Mouse (Mus musculus) MEL (cell line): ENCODE measurements around the gene Tnp1. TPM values are rescaled to one million over a fixed set of nuclear protein-coding genes. Genes with fewer than 3 reads are reported as not detected.

Experiments used
- DNase-seq: peaks from one replicate; pipeline ENCODE4 v3.0.0; 2011; ENCODE audit warnings: low read depth, low spot score
- H3K27ac ChIP-seq: 2 replicates; pipeline ENCODE4 v1.5.1; 2012; ENCODE audit warnings: low read depth, mild to moderate bottlenecking, control low read depth, low read length, moderate library complexity; ENCODE audit not compliant: control insufficient read depth
- H3K27me3 ChIP-seq, 2 experiments: fragments of 150-350 bp in 1 of 2; sonication (generic) in 1 of 2; 2 replicates each; pipeline ENCODE4 v1.6.1; 2012; ENCODE audit warnings: low read length in 2 of 2, mild to moderate bottlenecking in 2 of 2, improper control_type of control experiment in 1 of 2, moderate library complexity in 1 of 2; ENCODE audit not compliant: insufficient read depth in 2 of 2, control insufficient read depth in 1 of 2
- H3K36me3 ChIP-seq, 2 experiments: 2 replicates each; pipeline ENCODE4 v1.6.1; 2012 to 2014; ENCODE audit warnings: low read length in 2 of 2, improper control_type of control experiment in 1 of 2, inconsistent platforms in 1 of 2, mild to moderate bottlenecking in 1 of 2; ENCODE audit not compliant: insufficient read depth in 2 of 2, control insufficient read depth in 1 of 2
- H3K4me1 ChIP-seq, 2 experiments: fragments of 150-350 bp in 1 of 2; sonication (generic) in 1 of 2; 2 replicates each; pipeline ENCODE4 v1.6.1; 2012; ENCODE audit warnings: low read length in 2 of 2, improper control_type of control experiment in 1 of 2, mild to moderate bottlenecking in 1 of 2; ENCODE audit not compliant: insufficient read depth in 2 of 2, control insufficient read depth in 1 of 2
- H3K4me3 ChIP-seq, 2 experiments: fragments of 150-350 bp in 1 of 2; sonication (generic) in 1 of 2; 2 replicates each; pipeline ENCODE4 v1.5.1; 2012; ENCODE audit warnings: low read depth in 2 of 2, low read length in 2 of 2, mild to moderate bottlenecking in 2 of 2, moderate library complexity in 2 of 2, control low read depth in 1 of 2, improper control_type of control experiment in 1 of 2; ENCODE audit not compliant: control insufficient read depth in 1 of 2, insufficient read depth in 1 of 2
- H3K79me2 ChIP-seq: 2 replicates; pipeline ENCODE4 v1.6.1; 2012; ENCODE audit warnings: mild to moderate bottlenecking, low read length, moderate library complexity; ENCODE audit not compliant: control insufficient read depth, poor library complexity, insufficient read depth
- H3K9ac ChIP-seq: 2 replicates; pipeline ENCODE4 v1.6.1; 2012; ENCODE audit warnings: low read depth, mild to moderate bottlenecking, control low read depth, low read length, moderate library complexity; ENCODE audit not compliant: control insufficient read depth, poor library complexity, severe bottlenecking
- H3K9me3 ChIP-seq: fragments of 150-350 bp; sonication (generic); replicated peaks from 2 replicates; pipeline ENCODE4 v1.6.1; 2012; ENCODE audit warnings: mild to moderate bottlenecking, low read length, improper control_type of control experiment, moderate library complexity; ENCODE audit not compliant: insufficient read depth
- BHLHE40 ChIP-seq: IDR thresholded peaks from 2 replicates; pipeline ENCODE4 v1.6.1; 2012; ENCODE audit warnings: low read depth, mild to moderate bottlenecking, inconsistent platforms, low read length, improper control_type of control experiment, borderline replicate concordance
- CTCF ChIP-seq, 3 experiments: IDR thresholded peaks in 2 of 3; conservative IDR thresholded peaks in 1 of 3; 2 replicates each; pipeline ENCODE4 v1.5.1; 2011 to 2012; ENCODE audit warnings: low read length in 3 of 3, low read depth in 2 of 3, mild to moderate bottlenecking in 2 of 3, improper control_type of control experiment in 1 of 3, inconsistent platforms in 1 of 3, mixed read lengths in 1 of 3, moderate library complexity in 1 of 3; ENCODE audit not compliant: control insufficient read depth in 1 of 3, insufficient read depth in 1 of 3, poor library complexity in 1 of 3, severe bottlenecking in 1 of 3
- E2F4 ChIP-seq: IDR thresholded peaks from 2 replicates; pipeline ENCODE4 v1.6.1; 2011; ENCODE audit warnings: low read depth, low read length, improper control_type of control experiment, borderline replicate concordance
- ETS1 ChIP-seq: IDR thresholded peaks from 2 replicates; pipeline ENCODE4 v1.6.1; 2012; ENCODE audit warnings: low read depth, mild to moderate bottlenecking, inconsistent platforms, low read length, improper control_type of control experiment, moderate library complexity
- GABPA ChIP-seq: IDR thresholded peaks from 2 replicates; pipeline ENCODE4 v1.6.1; 2012; ENCODE audit warnings: low read depth, mild to moderate bottlenecking, inconsistent platforms, low read length, improper control_type of control experiment, moderate library complexity
- GATA1 ChIP-seq: IDR thresholded peaks from 2 replicates; pipeline ENCODE4 v1.6.1; 2011; ENCODE audit warnings: low read depth, low read length, improper control_type of control experiment
- JUND ChIP-seq: IDR thresholded peaks from 2 replicates; pipeline ENCODE4 v1.6.1; 2011; ENCODE audit warnings: low read depth, mild to moderate bottlenecking, improper control_type of control experiment, low read length
- KAT2A ChIP-seq: conservative IDR thresholded peaks from 2 replicates; pipeline ENCODE4 v1.6.1; 2012; ENCODE audit warnings: low read depth, low read length, improper control_type of control experiment, inconsistent platforms
- MXI1 ChIP-seq: IDR thresholded peaks from 2 replicates; pipeline ENCODE4 v1.6.1; 2011; ENCODE audit warnings: mild to moderate bottlenecking, low read depth, low read length, improper control_type of control experiment
- MYB ChIP-seq: IDR thresholded peaks from 2 replicates; pipeline ENCODE4 v1.6.1; 2011; ENCODE audit warnings: mild to moderate bottlenecking, low read depth, low read length, improper control_type of control experiment
- MYC ChIP-seq: IDR thresholded peaks from 2 replicates; pipeline ENCODE4 v1.6.1; 2011; ENCODE audit warnings: low read depth, mild to moderate bottlenecking, low read length, improper control_type of control experiment, moderate library complexity
- NELFE ChIP-seq: IDR thresholded peaks from 2 replicates; pipeline ENCODE4 v1.6.1; 2011; ENCODE audit warnings: low read depth, low read length, improper control_type of control experiment
- NRF1 ChIP-seq: IDR thresholded peaks from 2 replicates; pipeline ENCODE4 v1.6.1; 2014; ENCODE audit warnings: low read depth, mild to moderate bottlenecking, inconsistent platforms, low read length, improper control_type of control experiment, moderate library complexity; ENCODE audit not compliant: poor library complexity, insufficient read depth, severe bottlenecking
- POLR2A ChIP-seq, 2 experiments: IDR thresholded peaks; 2 replicates each; pipeline ENCODE4 v1.6.1; 2011 to 2012; ENCODE audit warnings: low read length in 2 of 2, mild to moderate bottlenecking in 2 of 2, control low read depth in 1 of 2, improper control_type of control experiment in 1 of 2, low read depth in 1 of 2, moderate library complexity in 1 of 2; ENCODE audit not compliant: control insufficient read depth in 1 of 2, insufficient read depth in 1 of 2, poor library complexity in 1 of 2
- POLR2AphosphoS2 ChIP-seq: IDR thresholded peaks from 2 replicates; pipeline ENCODE4 v1.6.1; 2011; ENCODE audit warnings: low read length, improper control_type of control experiment
- POLR2AphosphoS5 ChIP-seq: IDR thresholded peaks from 2 replicates; pipeline ENCODE4 v1.6.1; 2012; ENCODE audit warnings: low read depth, borderline replicate concordance, mild to moderate bottlenecking, inconsistent platforms, low read length, moderate library complexity, mixed read lengths
- SIN3A ChIP-seq: IDR thresholded peaks from 2 replicates; pipeline ENCODE4 v1.6.1; 2012; ENCODE audit warnings: low read length, improper control_type of control experiment, inconsistent platforms
- SMC3 ChIP-seq: IDR thresholded peaks from 2 replicates; pipeline ENCODE4 v1.6.1; 2011; ENCODE audit warnings: low read depth, low read length, improper control_type of control experiment
- UBTF ChIP-seq: IDR thresholded peaks from 2 replicates; pipeline ENCODE4 v1.6.1; 2012; ENCODE audit warnings: low read depth, mild to moderate bottlenecking, inconsistent platforms, low read length, improper control_type of control experiment, moderate library complexity, borderline replicate concordance; ENCODE audit not compliant: insufficient read depth
- USF2 ChIP-seq, 2 experiments: IDR thresholded peaks; 2 replicates each; pipeline ENCODE4 v1.6.1; 2011 to 2012; ENCODE audit warnings: improper control_type of control experiment in 2 of 2, low read length in 2 of 2, borderline replicate concordance in 1 of 2, inconsistent platforms in 1 of 2, low read depth in 1 of 2, mild to moderate bottlenecking in 1 of 2; ENCODE audit not compliant: insufficient read depth in 1 of 2
- ZKSCAN1 ChIP-seq: IDR thresholded peaks from 2 replicates; pipeline ENCODE4 v1.6.1; 2012; ENCODE audit warnings: low read depth, mild to moderate bottlenecking, inconsistent platforms, low read length, improper control_type of control experiment, moderate library complexity
- polyA plus RNA-seq, 2 experiments: library from polyadenylated mRNA; stranded (reverse) in 1 of 2; unstranded in 1 of 2; fragments of >175 nt in 1 of 2; fragments of >200 nt in 1 of 2; gene quantifications; 2 replicates each; pipeline versions ENCODE4 v1.2.1 to v1.2.4; 2012; ENCODE audit warnings: low replicate concordance in 2 of 2, low read depth in 1 of 2; ENCODE audit not compliant: insufficient read length in 2 of 2, insufficient read depth in 1 of 2, missing spikeins in 1 of 2
- total RNA-seq: library from RNA; depleted of rRNA; stranded (reverse); fragments of 300-350 nt; gene quantifications from 2 replicates; pipeline ENCODE4 v1.2.3, GENCODE M21; 2012

Tnp1 gene
- total and polyA plus RNA-seq, 3 experiments = not detected

- H3K36me3 ChIP-seq = no peaks in the 10 kb centered on the region
- no peak overlapping the region for H3K4me3 ChIP-seq
- TF ChIP-seq POLR2A (IDR thresholded peaks at IDR 0.05; ENCODE audit: control insufficient read depth in 1 of 2, insufficient read depth in 1 of 2, low read depth in 1 of 2, low read length in 2 of 2, poor library complexity in 1 of 2) = no peak
- TF ChIP-seq POLR2AphosphoS2 = no peak
- no peak for TF ChIP-seq NRF1
- no peak for TF ChIP-seq SMC3
- TF ChIP-seq JUND = no peak
- no peak for TF ChIP-seq CTCF (IDR thresholded peaks at IDR 0.05 in 2 of 3, conservative IDR thresholded peaks at IDR 0.05 in 1 of 3; ENCODE audit: control insufficient read depth in 1 of 3, insufficient read depth in 1 of 3, low read depth in 2 of 3, low read length in 3 of 3, poor library complexity in 1 of 3, severe bottlenecking in 1 of 3)
- TF ChIP-seq NELFE = no peak
- no peak for TF ChIP-seq E2F4
- TF ChIP-seq UBTF = no peak
- TF ChIP-seq MXI1 = no peak
- no peak for TF ChIP-seq ZKSCAN1
- TF ChIP-seq ETS1 = no peak
- no peak for TF ChIP-seq SIN3A
- no peaks in the 10 kb centered on the region for H3K79me2 ChIP-seq
- H3K27me3 ChIP-seq = no peaks in the 10 kb centered on the region
- no peaks in the 10 kb centered on the region for H3K4me1 ChIP-seq
- DNase-seq = no peak
- no peak overlapping the region for H3K27ac ChIP-seq
- no peak overlapping the region for H3K9ac ChIP-seq
- no peaks in the 10 kb centered on the region for H3K9me3 ChIP-seq
Observed at GRCm38 (mm10) chr1:73036536-73036935, 20.8 kb upstream of the Tnp1 start.

DNA sequence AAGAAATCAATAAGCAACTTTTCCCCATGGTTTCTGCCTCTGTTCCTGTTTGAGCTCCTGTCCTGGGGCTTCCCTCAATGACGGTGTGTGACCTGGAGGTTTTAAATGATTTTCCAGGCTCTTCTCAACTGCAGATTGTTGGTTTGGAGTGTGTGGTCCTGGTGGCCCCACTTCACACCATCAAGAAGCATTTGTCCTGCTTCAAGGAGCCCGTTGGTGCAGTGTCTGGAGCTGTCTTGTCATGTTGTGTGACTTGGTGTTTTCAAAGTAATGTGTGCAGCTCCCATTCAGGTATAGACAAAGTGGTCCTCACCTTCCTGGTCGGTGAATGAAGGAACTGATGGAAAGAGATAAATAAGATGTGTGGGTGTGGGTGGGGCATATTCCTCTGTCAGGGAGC lies 20.0 kb upstream of the Tnp1 start:
- no peak for DNase-seq
- H3K9me3 ChIP-seq = no peaks in the 10 kb centered on the region
- H3K27me3 ChIP-seq = no peaks in the 10 kb centered on the region
- H3K4me3 ChIP-seq = no peak overlapping the region
- H3K79me2 ChIP-seq = no peaks in the 10 kb centered on the region
- TF ChIP-seq USF2 (IDR thresholded peaks at IDR 0.05; ENCODE audit: borderline replicate concordance in 1 of 2, insufficient read depth in 1 of 2, low read depth in 1 of 2, low read length in 2 of 2) (no peak), GATA1 (no peak), MYC (no peak), NRF1 (no peak), BHLHE40 (no peak), KAT2A (no peak), UBTF (no peak), MYB (no peak), POLR2AphosphoS5 (no peak), GABPA (no peak), SIN3A (no peak)
- H3K27ac ChIP-seq = no peak overlapping the region
- H3K36me3 ChIP-seq = no peaks in the 10 kb centered on the region
- no peaks in the 10 kb centered on the region for H3K4me1 ChIP-seq
- no peak overlapping the region for H3K9ac ChIP-seq
